Mouse (Mus musculus) neural tube, embryonic 13.5 days (tissue): ENCODE measurements around the gene Kmt5b. TPM values are rescaled to one million over a fixed set of nuclear protein-coding genes. Genes with fewer than 3 reads are reported as not detected.

ENCODE experiments used
- ATAC-seq: fragments of 200-750 bp; cut with Nextera tagmentation; 2 replicates; pipeline ENCODE4 v1.8.0; 2017; ENCODE audit warnings: low read depth, mild to moderate bottlenecking, moderate TSS enrichment, moderate library complexity
- H3K27ac ChIP-seq: fragments of 300-500 bp; sonication (generic); replicated peaks from 2 replicates; pipeline ENCODE4 v1.5.1; 2015; ENCODE audit warnings: moderate library complexity, mild to moderate bottlenecking, inconsistent platforms
- H3K27me3 ChIP-seq: fragments of 300-500 bp; sonication (generic); 2 replicates; pipeline ENCODE4 v1.6.1; 2015; ENCODE audit warnings: mild to moderate bottlenecking, inconsistent platforms
- H3K36me3 ChIP-seq: fragments of 300-500 bp; sonication (generic); 2 replicates; pipeline ENCODE4 v1.6.1; 2015; ENCODE audit warnings: mild to moderate bottlenecking, inconsistent platforms
- H3K4me1 ChIP-seq: fragments of 300-500 bp; sonication (generic); replicated peaks from 2 replicates; pipeline ENCODE4 v1.6.1; 2015; ENCODE audit warnings: inconsistent platforms
- H3K4me2 ChIP-seq: fragments of 300-500 bp; sonication (generic); 2 replicates; pipeline ENCODE4 v1.6.1; 2015; ENCODE audit warnings: inconsistent platforms, mild to moderate bottlenecking, moderate library complexity
- H3K4me3 ChIP-seq: fragments of 300-500 bp; sonication (generic); 2 replicates; pipeline ENCODE4 v1.5.1; 2015; ENCODE audit warnings: mild to moderate bottlenecking, inconsistent platforms
- H3K9ac ChIP-seq: fragments of 300-500 bp; sonication (generic); 2 replicates; pipeline ENCODE4 v1.6.1; 2015; ENCODE audit warnings: moderate library complexity, mild to moderate bottlenecking, inconsistent platforms
- H3K9me3 ChIP-seq: fragments of 300-500 bp; sonication (generic); 2 replicates; pipeline ENCODE4 v1.6.1; 2016; ENCODE audit warnings: inconsistent platforms
- WGBS: fragments of 180-500 bp; shearing (Covaris S2); methylation state at CpG from one replicate; pipeline ENCODE4 v1.1.7; 2015; 5-methylcytosine and 5-hydroxymethylcytosine counted together
- polyA plus RNA-seq: library from polyadenylated mRNA; unstranded; fragments of >200 nt; fragmentation: Nextera tagmentation; extraction: Ambion mirVana; gene quantifications from 2 replicates; pipeline ENCODE4 v1.2.1, GENCODE M21; 2015

The Kmt5b gene
- polyA plus RNA-seq, 1 experiment from 2014 or later: 43.7 TPM

DNA sequence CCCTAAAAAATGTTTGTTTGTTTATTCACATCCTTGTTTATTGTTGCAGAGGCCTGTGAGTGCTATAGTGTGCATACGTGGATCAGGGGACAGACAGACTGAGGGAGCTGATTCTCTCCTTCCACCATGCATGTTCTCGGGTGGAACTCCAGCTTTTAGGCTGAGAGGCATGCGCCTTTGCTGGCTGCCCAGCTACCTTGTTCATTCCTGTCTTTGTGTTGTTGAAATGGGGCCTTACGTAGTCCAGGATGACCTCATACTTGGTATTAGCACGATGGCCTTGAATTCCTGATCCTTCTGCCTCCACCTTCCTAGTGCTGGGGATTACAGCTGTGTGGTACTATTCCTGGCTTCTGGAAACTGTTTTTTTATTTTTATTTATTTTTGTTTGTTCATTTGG is 80.5 kb downstream of the Kmt5b start:
- WGBS: 87% methylated on average over 5 of the region's 5 CpGs
- Histone ChIP-seq H3K9me3 (no peaks in the 10 kb centered on the region), H3K9ac (no peak overlapping the region), H3K4me3 (no peak overlapping the region), H3K36me3 (no peaks in the 10 kb centered on the region), H3K27ac (no peak overlapping the region), H3K4me1 (peaks cover 10% of the 10 kb centered on the region), H3K4me2 (no peak overlapping the region), H3K27me3 (no peaks in the 10 kb centered on the region)
- ATAC-seq: no peak

DNA sequence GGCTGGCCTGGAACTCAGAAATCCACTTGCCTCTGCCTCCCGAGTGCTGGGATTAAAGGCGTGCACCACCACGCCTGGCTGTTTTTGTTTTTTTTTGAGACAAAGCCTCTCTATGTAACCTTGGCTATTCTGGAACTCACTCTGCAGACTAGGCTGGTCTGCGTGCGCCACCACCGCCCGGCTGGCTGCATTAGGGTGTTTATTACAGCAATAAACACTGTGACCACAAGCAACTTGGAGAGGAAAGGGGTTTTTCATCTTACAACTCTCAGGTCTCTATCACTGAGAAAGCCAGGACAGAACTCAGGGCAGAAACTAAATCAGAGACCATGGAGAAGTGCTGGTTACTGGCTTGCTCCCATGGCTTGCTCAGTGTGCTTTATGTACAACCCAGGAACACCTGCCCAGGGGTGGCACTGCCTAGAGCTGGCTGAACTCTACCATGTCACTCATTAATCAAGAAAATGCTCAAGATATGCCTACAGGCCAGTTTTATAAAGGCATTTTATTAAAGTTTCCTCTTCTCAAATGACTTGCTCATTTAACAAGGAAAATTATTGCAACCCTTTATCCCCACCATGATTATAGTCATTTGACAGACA is 81.1 kb downstream of the Kmt5b start:
- WGBS: 35% methylated on average over 7 of the region's 7 CpGs

GRCm38 (mm10) chr19:3849251-3849650 is 82.0 kb downstream of the Kmt5b start:
- Histone ChIP-seq H3K4me3 (no peak overlapping the region), H3K27ac (no peak overlapping the region), H3K4me1 (peaks cover 25% of the 10 kb centered on the region), H3K9ac (no peak overlapping the region), H3K27me3 (no peaks in the 10 kb centered on the region), H3K36me3 (no peaks in the 10 kb centered on the region), H3K4me2 (no peak overlapping the region), H3K9me3 (no peaks in the 10 kb centered on the region)
- ATAC-seq: no peak
- 88% methylated on average over 2 of the region's 2 CpGs for whole genome bisulfite sequencing

More for the DNA sequence above, 81.1 kb downstream of the Kmt5b start:
- no peak for ATAC-seq
- Histone ChIP-seq H3K9me3 (no peaks in the 10 kb centered on the region), H3K4me3 (no peak overlapping the region), H3K27me3 (no peaks in the 10 kb centered on the region), H3K9ac (no peak overlapping the region), H3K27ac (no peak overlapping the region), H3K36me3 (no peaks in the 10 kb centered on the region), H3K4me1 (peaks cover 15% of the 10 kb centered on the region), H3K4me2 (no peak overlapping the region)

GRCm38 (mm10) chr19:3850076-3850475 is 82.9 kb downstream of the Kmt5b start:
- no peaks in the 10 kb centered on the region for H3K27me3 ChIP-seq
- H3K4me3 ChIP-seq: no peak overlapping the region
- no peaks in the 10 kb centered on the region for H3K36me3 ChIP-seq
- no peak overlapping the region for H3K4me2 ChIP-seq
- H3K9ac ChIP-seq: no peak overlapping the region
- no peak overlapping the region for H3K27ac ChIP-seq
- H3K4me1 ChIP-seq: peaks cover 33% of the 10 kb centered on the region
- no peak for ATAC-seq
- H3K9me3 ChIP-seq: no peaks in the 10 kb centered on the region
- WGBS: 48% methylated on average over 5 of the region's 5 CpGs

GRCm38 (mm10) chr19:3850847-3851469 is 83.7 kb downstream of the Kmt5b start:
- peak; percentile 33 for ATAC-seq
- peak overlapping the region; percentile 73 for H3K27ac ChIP-seq
- H3K36me3 ChIP-seq: no peaks in the 10 kb centered on the region
- peak overlapping the region; percentile 68 for H3K4me2 ChIP-seq
- 2% methylated on average over 19 of the region's 19 CpGs for WGBS
- peak overlapping the region; percentile 62 for H3K9ac ChIP-seq
- H3K4me1 ChIP-seq: peaks cover 41% of the 10 kb centered on the region
- peak overlapping the region; percentile 64 for H3K4me3 ChIP-seq
- no peaks in the 10 kb centered on the region for H3K9me3 ChIP-seq
- H3K27me3 ChIP-seq: no peaks in the 10 kb centered on the region

- Histone ChIP-seq H3K4me1 (peaks cover 46% of the 10 kb centered on the region), H3K27me3 (no peaks in the 10 kb centered on the region), H3K36me3 (no peaks in the 10 kb centered on the region), H3K9me3 (no peaks in the 10 kb centered on the region), H3K27ac (peak within 1 kb of the TSS; percentile 98), H3K9ac (peak within 1 kb of the TSS; percentile 92), H3K4me2 (peak within 1 kb of the TSS; percentile 68), H3K4me3 (peak within 1 kb of the TSS; percentile 64)
- peak; percentile 98 for ATAC-seq
- 0% methylated on average over 54 of the region's 54 CpGs for WGBS
Observed at GRCm38 (mm10) chr19:3851502-3851962, 84.3 kb downstream of the Kmt5b start, which contains the start of gene Chka. TSS of gene Chka (plus strand) at chr19:3851773.

DNA sequence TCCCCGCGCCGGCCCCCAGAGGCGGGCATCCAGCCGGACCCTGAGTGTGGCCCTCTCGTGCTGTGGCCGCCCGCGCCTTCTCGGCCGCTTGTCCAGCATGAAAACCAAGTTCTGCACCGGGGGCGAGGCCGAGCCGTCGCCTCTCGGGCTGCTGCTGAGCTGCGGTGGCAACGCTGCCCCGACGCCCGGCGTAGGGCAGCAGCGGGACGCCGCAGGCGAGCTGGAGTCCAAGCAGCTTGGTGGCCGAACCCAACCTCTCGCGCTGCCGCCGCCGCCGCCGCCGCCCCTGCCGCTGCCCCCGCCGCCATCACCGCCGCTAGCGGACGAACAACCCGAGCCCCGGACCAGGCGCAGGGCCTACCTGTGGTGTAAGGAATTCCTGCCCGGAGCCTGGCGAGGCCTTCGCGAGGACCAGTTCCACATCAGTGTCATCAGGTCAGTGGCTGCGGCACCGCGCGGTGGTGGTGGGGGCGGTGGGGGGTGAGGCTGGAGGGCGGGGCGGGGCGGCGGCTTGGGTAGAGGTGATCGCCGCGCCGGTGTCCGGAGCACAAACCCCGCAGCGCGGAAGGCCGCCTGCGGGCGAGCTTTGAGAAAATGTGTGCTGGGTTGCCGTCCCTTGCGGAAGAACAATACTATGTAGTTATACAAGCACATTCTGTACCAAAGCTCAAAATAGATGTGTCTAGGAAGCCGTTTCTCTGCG is 84.9 kb downstream of the Kmt5b start:
- under 1% methylated on average over 71 of the region's 74 CpGs for WGBS
- Histone ChIP-seq H3K4me1 (peaks cover 49% of the 10 kb centered on the region), H3K9ac (peak overlapping the region; percentile 92), H3K9me3 (no peaks in the 10 kb centered on the region), H3K4me3 (peak overlapping the region; percentile 64), H3K36me3 (no peaks in the 10 kb centered on the region), H3K27me3 (no peaks in the 10 kb centered on the region), H3K27ac (peak overlapping the region; percentile 98), H3K4me2 (peak overlapping the region; percentile 68)
- ATAC-seq: peak; percentile 30

- peaks cover 49% of the 10 kb centered on the region for H3K4me1 ChIP-seq
- no peak for ATAC-seq
- no peaks in the 10 kb centered on the region for H3K9me3 ChIP-seq
- no peaks in the 10 kb centered on the region for H3K36me3 ChIP-seq
- H3K4me2 ChIP-seq: peak overlapping the region; percentile 68
- peak overlapping the region; percentile 64 for H3K4me3 ChIP-seq
- no peak overlapping the region for H3K27ac ChIP-seq
- WGBS: 85% methylated on average over 10 of the region's 10 CpGs
- no peaks in the 10 kb centered on the region for H3K27me3 ChIP-seq
- 0 out of 2 replicates have a peak overlapping the region, but pooled peaks have one; percentile 92 for H3K9ac ChIP-seq
Observed at GRCm38 (mm10) chr19:3853121-3853520, 85.9 kb downstream of the Kmt5b start.

- peaks cover 49% of the 10 kb centered on the region for H3K4me1 ChIP-seq
- WGBS: 84% methylated on average over 1 of the region's 1 CpGs
- H3K27ac ChIP-seq: no peak overlapping the region
- no peak for ATAC-seq
- peak overlapping the region; percentile 68 for H3K4me2 ChIP-seq
- H3K36me3 ChIP-seq: no peaks in the 10 kb centered on the region
- no peaks in the 10 kb centered on the region for H3K27me3 ChIP-seq
- H3K9me3 ChIP-seq: no peaks in the 10 kb centered on the region
- no peak overlapping the region for H3K4me3 ChIP-seq
- no peak overlapping the region for H3K9ac ChIP-seq
Observed at GRCm38 (mm10) chr19:3853891-3854290, 86.7 kb downstream of the Kmt5b start.

- 68% methylated on average over 6 of the region's 6 CpGs for WGBS
- 0 out of 2 replicates have a peak overlapping the region, but pooled peaks have one; percentile 8 for H3K9ac ChIP-seq
- H3K9me3 ChIP-seq: no peaks in the 10 kb centered on the region
- no peaks in the 10 kb centered on the region for H3K36me3 ChIP-seq
- H3K4me1 ChIP-seq: peaks cover 49% of the 10 kb centered on the region
- H3K4me3 ChIP-seq: no peak overlapping the region
- peak overlapping the region; percentile 30 for H3K4me2 ChIP-seq
- H3K27ac ChIP-seq: peak overlapping the region; percentile 42
- H3K27me3 ChIP-seq: no peaks in the 10 kb centered on the region
- ATAC-seq: no peak
Observed at GRCm38 (mm10) chr19:3855091-3855490, 87.9 kb downstream of the Kmt5b start.

- no peak for ATAC-seq
- no peak overlapping the region for H3K4me3 ChIP-seq
- peaks cover 47% of the 10 kb centered on the region for H3K4me1 ChIP-seq
- H3K27me3 ChIP-seq: no peaks in the 10 kb centered on the region
- 0 out of 2 replicates have a peak, but pooled peaks cover under 1% of the 10 kb centered on the region for H3K36me3 ChIP-seq
- peak overlapping the region; percentile 30 for H3K4me2 ChIP-seq
- peak overlapping the region; percentile 42 for H3K27ac ChIP-seq
- 20% methylated on average over 4 of the region's 4 CpGs for WGBS
- 0 out of 2 replicates have a peak overlapping the region, but pooled peaks have one; percentile 8 for H3K9ac ChIP-seq
- no peaks in the 10 kb centered on the region for H3K9me3 ChIP-seq
Observed at GRCm38 (mm10) chr19:3855601-3856000, 88.4 kb downstream of the Kmt5b start.

- Histone ChIP-seq H3K27ac (no peak overlapping the region), H3K4me3 (no peak overlapping the region), H3K9me3 (no peaks in the 10 kb centered on the region), H3K27me3 (no peaks in the 10 kb centered on the region), H3K36me3 (0 out of 2 replicates have a peak, but pooled peaks cover 3% of the 10 kb centered on the region), H3K4me1 (peaks cover 40% of the 10 kb centered on the region), H3K4me2 (no peak overlapping the region), H3K9ac (no peak overlapping the region)
- no peak for ATAC-seq
- 80% methylated on average over 3 of the region's 3 CpGs for WGBS
Observed at GRCm38 (mm10) chr19:3857220-3857619, 90.0 kb downstream of the Kmt5b start.
